Mouse (Mus musculus) neural tube, embryonic 14.5 days (tissue): ENCODE results near the gene Ttc7b. TPM values are rescaled to one million over a fixed set of nuclear protein-coding genes. Genes with fewer than 3 reads are reported as not detected.

Experiments
- ATAC-seq: fragments of 200-750 bp; cut with Nextera tagmentation; 2 replicates; pipeline ENCODE4 v1.8.0; 2017; ENCODE audit warnings: low read depth, mild to moderate bottlenecking, moderate TSS enrichment, moderate library complexity
- H3K27ac ChIP-seq: fragments of 300-500 bp; sonication (generic); 2 replicates; pipeline ENCODE4 v1.5.1; 2014; ENCODE audit warnings: low read depth, mild to moderate bottlenecking, control low read depth, low read length, moderate library complexity, mixed read lengths
- H3K27me3 ChIP-seq: fragments of 300-500 bp; sonication (generic); 2 replicates; pipeline ENCODE4 v1.6.1; 2014; ENCODE audit warnings: low read length; ENCODE audit not compliant: control insufficient read depth, insufficient read depth
- H3K36me3 ChIP-seq: fragments of 300-500 bp; sonication (generic); 2 replicates; pipeline ENCODE4 v1.6.1; 2014; ENCODE audit warnings: low read length, mixed read lengths; ENCODE audit not compliant: control insufficient read depth, insufficient read depth
- H3K4me1 ChIP-seq: fragments of 300-500 bp; sonication (generic); 2 replicates; pipeline ENCODE4 v1.6.1; 2014; ENCODE audit warnings: low read length; ENCODE audit not compliant: control insufficient read depth, insufficient read depth
- H3K4me2 ChIP-seq: fragments of 300-500 bp; sonication (generic); 2 replicates; pipeline ENCODE4 v1.6.1; 2014; ENCODE audit warnings: mild to moderate bottlenecking, low read depth, low read length, control low read depth
- H3K4me3 ChIP-seq: fragments of 300-500 bp; sonication (generic); 2 replicates; pipeline ENCODE4 v1.5.1; 2014; ENCODE audit warnings: low read depth, low read length, control low read depth, mixed read lengths
- H3K9ac ChIP-seq: fragments of 300-500 bp; sonication (generic); replicated peaks from 2 replicates; pipeline ENCODE4 v1.6.1; 2014; ENCODE audit warnings: low read depth, mild to moderate bottlenecking, control low read depth, low read length, mixed read lengths
- H3K9me3 ChIP-seq: fragments of 300-500 bp; sonication (generic); 2 replicates; pipeline ENCODE4 v1.6.1; 2016; ENCODE audit warnings: low read length; ENCODE audit not compliant: control insufficient read depth
- WGBS: fragments of 180-500 bp; shearing (Covaris S2); extraction: QIAGEN DNeasy Blood & Tissue Kit; methylation state at CpG from one replicate; pipeline ENCODE4 v1.1.7; 2014; 5-methylcytosine and 5-hydroxymethylcytosine counted together
- polyA plus RNA-seq: library from polyadenylated mRNA; unstranded; fragments of >200 nt; fragmentation: Nextera tagmentation; extraction: Ambion mirVana; gene quantifications from 2 replicates; pipeline ENCODE4 v1.2.1, GENCODE M21; 2014

The Ttc7b gene
- polyA plus RNA-seq, 1 experiment from 2014 or later: 14.0 TPM

DNA sequence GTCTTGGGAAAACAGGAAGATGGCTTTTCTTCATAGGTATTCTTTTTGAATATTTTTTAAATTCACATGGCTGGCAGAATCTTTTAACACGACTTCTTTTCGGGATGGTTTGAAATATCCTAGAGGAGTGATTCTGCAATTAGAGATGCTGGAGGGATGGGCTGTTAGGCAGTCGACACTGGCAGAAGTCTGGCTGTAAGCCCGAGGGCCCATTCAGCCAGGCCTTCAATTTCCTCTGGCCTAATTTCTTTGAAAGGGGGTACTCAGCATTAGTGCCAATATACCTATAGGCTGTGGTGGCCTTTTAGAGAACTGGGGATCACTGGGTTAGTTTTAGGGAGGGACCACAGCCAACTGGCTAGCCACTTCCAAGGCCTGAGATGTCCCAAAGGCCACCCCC lies 211.4 kb downstream of the Ttc7b start:
- WGBS: 11% methylated on average over 4 of the region's 4 CpGs

DNA sequence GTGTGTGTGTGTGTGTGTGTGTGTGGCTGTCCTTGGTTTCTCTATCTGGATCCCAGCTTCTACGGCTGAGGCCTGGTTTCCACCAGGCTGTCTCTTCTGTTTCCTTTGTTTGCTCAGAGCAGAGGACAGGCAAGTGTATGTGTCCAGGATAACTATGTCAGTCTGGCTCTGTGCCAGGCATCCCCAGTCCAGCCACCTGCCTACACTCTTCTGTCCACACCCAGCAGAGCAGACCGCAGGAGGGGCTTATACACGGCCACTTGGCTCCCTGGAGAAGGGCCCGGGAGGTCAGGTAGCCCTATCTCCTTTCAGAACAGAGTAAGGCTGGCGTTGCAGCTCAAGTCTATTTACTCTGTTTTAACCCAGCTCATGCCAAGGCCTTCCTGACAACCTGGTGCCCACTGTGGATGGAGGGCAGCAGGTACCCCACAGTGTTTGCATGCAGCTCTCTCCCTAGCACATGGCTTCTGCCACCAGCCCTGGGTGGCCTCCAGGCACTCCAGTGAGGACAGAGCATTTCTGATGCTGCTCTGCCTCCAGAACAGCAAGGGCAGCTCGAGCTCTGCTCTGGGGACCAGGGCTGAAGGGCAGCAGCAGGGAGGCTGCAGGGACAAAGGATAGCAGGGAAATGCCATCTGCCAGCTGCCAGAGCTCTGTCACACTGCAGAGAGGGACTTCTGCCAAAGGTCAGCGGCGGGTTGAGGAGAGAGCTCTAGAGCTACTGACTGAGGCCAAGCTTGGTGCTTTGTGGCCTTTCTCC lies 212.9 kb downstream of the Ttc7b start:
- Histone ChIP-seq H3K27ac (peak overlapping the region; percentile 71), H3K9me3 (no peaks in the 10 kb centered on the region), H3K4me3 (no peak overlapping the region), H3K9ac (peak overlapping the region; percentile 44; the same call in 1 of the 2 replicates), H3K4me1 (peaks cover 25% of the 10 kb centered on the region), H3K4me2 (no peak overlapping the region), H3K27me3 (no peaks in the 10 kb centered on the region), H3K36me3 (no peaks in the 10 kb centered on the region)
- WGBS: 33% methylated on average over 8 of the region's 8 CpGs
- peak; percentile 45 for ATAC-seq

More for the DNA sequence above, 211.4 kb downstream of the Ttc7b start:
- Histone ChIP-seq H3K27ac (peak overlapping the region; percentile 25; the same call in 1 of the 2 replicates), H3K4me2 (no peak overlapping the region), H3K4me3 (no peak overlapping the region), H3K9me3 (no peaks in the 10 kb centered on the region), H3K9ac (no peak overlapping the region), H3K4me1 (peaks cover 37% of the 10 kb centered on the region), H3K27me3 (no peaks in the 10 kb centered on the region), H3K36me3 (no peaks in the 10 kb centered on the region)
- no peak for ATAC-seq

GRCm38 (mm10) chr12:100306336-100306735 lies 214.3 kb downstream of the Ttc7b start:
- Histone ChIP-seq H3K4me2 (no peak overlapping the region), H3K9ac (no peak overlapping the region)
- WGBS: 62% methylated on average over 1 of the region's 1 CpGs

DNA sequence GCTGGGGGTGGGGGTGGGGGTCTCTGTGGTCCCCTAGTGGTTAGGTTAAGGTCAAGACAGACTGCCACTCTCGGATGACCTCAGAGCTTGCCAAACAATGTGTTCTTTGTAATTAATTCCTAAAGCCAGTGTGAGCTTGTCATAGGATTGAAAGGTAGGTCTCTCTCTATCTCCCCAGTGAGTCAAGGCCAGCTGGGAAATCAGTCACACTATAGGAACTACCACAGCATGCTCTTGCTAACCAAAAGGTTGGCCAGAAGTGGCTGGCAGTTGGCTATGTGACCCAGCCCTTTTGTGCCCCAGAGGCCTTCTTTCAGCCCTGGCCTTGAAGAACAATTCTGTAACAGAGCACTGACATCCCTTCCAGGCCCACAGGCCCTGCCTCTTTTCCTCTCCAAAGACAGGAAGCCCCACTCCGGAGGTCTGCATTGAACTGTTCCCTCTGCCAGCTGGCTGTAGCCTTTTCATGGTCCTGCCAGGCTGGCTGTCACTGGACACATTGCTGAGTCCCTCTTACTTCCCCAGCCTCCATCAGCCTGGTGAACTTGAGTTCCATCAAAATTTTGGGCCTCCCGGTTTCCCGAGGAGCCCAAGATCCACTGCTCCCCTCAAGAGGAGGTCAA lies 215.5 kb downstream of the Ttc7b start:
- no peaks in the 10 kb centered on the region for H3K36me3 ChIP-seq
- 73% methylated on average over 4 of the region's 4 CpGs for WGBS
- no peak overlapping the region for H3K9ac ChIP-seq
- no peak overlapping the region for H3K27ac ChIP-seq
- H3K4me1 ChIP-seq: peaks cover 18% of the 10 kb centered on the region
- no peaks in the 10 kb centered on the region for H3K27me3 ChIP-seq
- H3K9me3 ChIP-seq: no peaks in the 10 kb centered on the region
- no peak overlapping the region for H3K4me2 ChIP-seq
- H3K4me3 ChIP-seq: no peak overlapping the region
- no peak for ATAC-seq

More at GRCm38 (mm10) chr12:100306336-100306735, 214.3 kb downstream of the Ttc7b start:
- no peaks in the 10 kb centered on the region for H3K27me3 ChIP-seq
- no peaks in the 10 kb centered on the region for H3K9me3 ChIP-seq
- no peak for ATAC-seq
- H3K36me3 ChIP-seq: no peaks in the 10 kb centered on the region
- no peak overlapping the region for H3K4me3 ChIP-seq
- peaks cover 25% of the 10 kb centered on the region for H3K4me1 ChIP-seq
- H3K27ac ChIP-seq: no peak overlapping the region

DNA sequence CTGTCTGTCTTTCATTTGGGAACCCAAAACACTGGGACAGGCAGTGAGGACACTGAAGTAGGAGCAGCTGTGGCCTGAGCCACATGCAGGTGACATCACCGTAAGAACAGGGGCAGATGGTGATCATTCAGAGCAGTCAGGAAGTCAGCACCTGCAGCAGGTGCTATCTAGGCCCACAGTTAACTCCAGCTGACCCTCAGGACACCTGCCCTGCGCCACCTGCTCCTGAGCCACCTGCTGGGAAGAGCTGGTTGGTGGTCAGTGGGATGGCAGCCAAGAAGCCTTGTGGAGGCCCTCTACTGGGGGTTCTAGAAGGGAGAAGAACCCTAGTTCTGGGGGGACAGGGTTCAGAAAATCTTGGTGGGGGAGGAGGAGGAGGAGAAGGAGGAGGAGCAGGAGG lies 216.3 kb downstream of the Ttc7b start:
- Histone ChIP-seq H3K4me1 (peaks cover 15% of the 10 kb centered on the region), H3K9ac (no peak overlapping the region), H3K36me3 (no peaks in the 10 kb centered on the region), H3K4me3 (no peak overlapping the region), H3K9me3 (no peaks in the 10 kb centered on the region), H3K27me3 (no peaks in the 10 kb centered on the region), H3K27ac (no peak overlapping the region), H3K4me2 (no peak overlapping the region)
- ATAC-seq: no peak
- 85% methylated on average over 2 of the region's 2 CpGs for WGBS

GRCm38 (mm10) chr12:100303141-100303540 lies 217.5 kb downstream of the Ttc7b start:
- no peak for ATAC-seq
- no peaks in the 10 kb centered on the region for H3K27me3 ChIP-seq
- WGBS: 88% methylated on average over 7 of the region's 7 CpGs
- no peak overlapping the region for H3K9ac ChIP-seq
- H3K36me3 ChIP-seq: no peaks in the 10 kb centered on the region
- H3K4me3 ChIP-seq: no peak overlapping the region
- no peaks in the 10 kb centered on the region for H3K9me3 ChIP-seq
- no peak overlapping the region for H3K27ac ChIP-seq
- no peak overlapping the region for H3K4me2 ChIP-seq
- peaks cover 8% of the 10 kb centered on the region for H3K4me1 ChIP-seq

DNA sequence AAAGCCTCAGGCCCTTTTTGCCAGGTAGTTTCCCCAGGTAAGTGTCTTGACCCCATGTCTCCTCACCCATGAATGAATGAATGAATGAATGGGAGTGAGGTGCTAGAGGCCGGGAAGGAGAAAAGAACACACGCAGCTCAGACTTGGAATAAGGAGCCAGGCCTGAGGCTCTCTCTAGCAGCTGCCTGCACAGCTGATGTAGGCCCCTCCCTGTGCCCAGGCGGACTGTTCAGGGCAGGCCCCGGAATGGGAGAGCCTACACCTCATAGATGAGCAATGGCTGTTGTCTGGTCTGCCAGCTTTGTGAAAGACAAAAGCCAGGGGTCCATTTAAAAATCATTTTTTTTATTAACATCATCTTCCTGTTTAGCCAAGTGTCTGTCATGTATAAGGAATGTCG lies 220.2 kb downstream of the Ttc7b start:
- Histone ChIP-seq H3K27ac (no peak overlapping the region), H3K36me3 (no peaks in the 10 kb centered on the region), H3K9me3 (no peaks in the 10 kb centered on the region), H3K4me3 (no peak overlapping the region), H3K4me2 (no peak overlapping the region), H3K27me3 (no peaks in the 10 kb centered on the region), H3K9ac (no peak overlapping the region), H3K4me1 (no peaks in the 10 kb centered on the region)
- 63% methylated on average over 5 of the region's 5 CpGs for WGBS
- ATAC-seq: no peak

DNA sequence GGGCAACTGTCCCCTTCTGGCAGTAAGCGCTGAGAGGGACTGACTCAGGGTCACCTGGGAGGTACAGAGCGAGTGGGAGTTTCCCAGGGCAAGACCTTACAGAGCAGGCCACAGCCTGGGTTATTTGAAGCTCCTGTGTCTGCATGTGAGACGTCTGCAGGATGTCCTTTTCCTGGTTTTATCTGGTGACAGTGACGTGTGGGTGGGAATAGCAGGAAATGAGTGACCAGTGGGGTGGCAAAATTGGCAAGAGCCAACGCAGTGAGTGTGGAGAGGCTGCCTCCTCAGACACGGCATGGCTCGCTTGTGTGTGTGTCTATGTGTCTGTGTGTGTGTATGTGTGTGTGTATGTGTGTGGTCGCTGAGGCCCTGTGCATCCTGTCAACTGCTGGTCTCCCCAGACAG lies 221.3 kb downstream of the Ttc7b start:
- Histone ChIP-seq H3K4me1 (no peaks in the 10 kb centered on the region), H3K27me3 (no peaks in the 10 kb centered on the region), H3K9me3 (no peaks in the 10 kb centered on the region), H3K4me3 (no peak overlapping the region), H3K27ac (no peak overlapping the region), H3K36me3 (no peaks in the 10 kb centered on the region), H3K9ac (no peak overlapping the region), H3K4me2 (no peak overlapping the region)
- 86% methylated on average over 8 of the region's 8 CpGs for WGBS
- no peak for ATAC-seq

GRCm38 (mm10) chr12:100298788-100299187 lies 221.8 kb downstream of the Ttc7b start:
- WGBS: 84% methylated on average over 2 of the region's 2 CpGs
- H3K36me3 ChIP-seq: no peaks in the 10 kb centered on the region
- no peak overlapping the region for H3K4me3 ChIP-seq
- H3K27me3 ChIP-seq: no peaks in the 10 kb centered on the region
- H3K9ac ChIP-seq: no peak overlapping the region
- H3K4me1 ChIP-seq: no peaks in the 10 kb centered on the region
- ATAC-seq: no peak
- no peak overlapping the region for H3K27ac ChIP-seq
- H3K4me2 ChIP-seq: no peak overlapping the region
- H3K9me3 ChIP-seq: no peaks in the 10 kb centered on the region
